Mouse (Mus musculus) urinary bladder, postnatal 10 days (tissue): ENCODE data around the gene Fam122a.

ENCODE experiments used
- DNase-seq: peaks from one replicate; pipeline ENCODE4 v3.0.0; 2022; ENCODE audit warnings: low spot score

The Fam122a gene

DNA sequence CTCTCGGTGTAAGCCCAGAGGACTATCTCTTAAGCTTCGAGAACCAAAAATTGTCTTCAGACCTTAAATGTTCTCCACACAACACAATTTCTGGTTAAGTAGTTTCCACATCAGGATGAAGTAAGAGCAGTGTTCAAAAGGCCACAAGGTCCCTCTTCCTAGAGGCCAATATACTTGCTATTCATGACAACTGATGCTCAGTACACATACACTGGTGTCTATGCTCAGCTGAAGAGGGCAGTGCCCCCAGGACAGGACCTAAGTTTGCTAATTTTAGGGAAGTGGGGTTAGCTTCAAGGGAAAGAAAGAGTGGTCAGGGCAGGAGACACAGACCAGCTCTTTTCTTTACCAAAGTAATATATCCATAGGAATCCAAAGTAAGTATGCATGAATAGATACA is 45.8 kb downstream of the Fam122a start:
- no peak for DNase-seq

GRCm38 (mm10) chr19:24428011-24428410 is 49.1 kb downstream of the Fam122a start:
- no peak for DNase-seq

- no peak for DNase-seq
Measured at GRCm38 (mm10) chr19:24427258-24427657, 49.9 kb downstream of the Fam122a start.

GRCm38 (mm10) chr19:24426759-24427181 is 50.4 kb downstream of the Fam122a start:
- no peak for DNase-seq
